ENCODE assay signal across 8 mouse cellular contexts in genomic region chr9:119893881-119894280, GRCm38 (mm10). TPM values are rescaled to one million over a fixed set of nuclear protein-coding genes. Genes with fewer than 3 reads are reported as not detected.
DNase-seq lines count a peak whose midpoint lies in the region; ATAC-seq and TF ChIP-seq lines count a peak whose summit lies in the region.

No protein-coding gene starts in this region.

- DNase-seq in heart, adult 18-20 months = no peak
- no peak for DNase-seq in liver, embryonic 13.5 days
- DNase-seq in left cerebral cortex, adult 9 months (ENCODE audit: low spot score in 2 of 2) = no peak
- no peak for DNase-seq in left cerebral cortex, postnatal 4 days
- DNase-seq in cerebellum, adult 11-12 months = no peak

- peaks cover 5 to 13% of the 10 kb centered on the region in 2 experiments for H3K4me1 ChIP-seq in heart, embryonic 14.5 days (ENCODE audit: control insufficient read depth in 2 of 2, insufficient read depth in 2 of 2, low read length in 2 of 2)
- H3K4me1 ChIP-seq in forebrain, embryonic 13.5 days = peaks cover 32% of the 10 kb centered on the region
- H3K4me1 ChIP-seq in liver, embryonic 13.5 days (replicated peaks) = peaks cover 32% of the 10 kb centered on the region

- no peak for TF ChIP-seq CTCF in C2C12 (IDR thresholded peaks at IDR 0.05; ENCODE audit: control insufficient read depth, insufficient read depth, insufficient read length)

- H3K36me3 ChIP-seq in heart, embryonic 14.5 days (ENCODE audit: control insufficient read depth, insufficient read depth, low read length) = no peaks in the 10 kb centered on the region
- H3K36me3 ChIP-seq in C2C12 (ENCODE audit: control insufficient read depth, insufficient read depth) = no peaks in the 10 kb centered on the region
- no peaks in the 10 kb centered on the region; the same call in 1 of the 2 replicates for H3K36me3 ChIP-seq in forebrain, embryonic 13.5 days (ENCODE audit: poor library complexity, severe bottlenecking)
- H3K36me3 ChIP-seq in liver, embryonic 13.5 days = no peaks in the 10 kb centered on the region

- 80% methylated on average over 5 of the region's 5 CpGs for WGBS in heart, embryonic 14.5 days
- 88% methylated on average over 5 of the region's 5 CpGs for WGBS in forebrain, embryonic 13.5 days
- WGBS in liver, embryonic 13.5 days (ENCODE audit: insufficient replicate concordance) = 83% methylated on average over 5 of the region's 5 CpGs

- H3K9ac ChIP-seq in heart, embryonic 14.5 days (ENCODE audit: low read length) = no peak overlapping the region; the same call in 1 of the 2 replicates
- no peak overlapping the region for H3K9ac ChIP-seq in forebrain, embryonic 13.5 days
- peak overlapping the region; percentile 72; the same call in 1 of the 2 replicates for H3K9ac ChIP-seq in liver, embryonic 13.5 days

- H3K79me2 ChIP-seq in C2C12 (ENCODE audit: control insufficient read depth, insufficient read depth) = peaks cover 40% of the 10 kb centered on the region

- no peak overlapping the region for H3K4me3 ChIP-seq in heart, embryonic 14.5 days (ENCODE audit: control insufficient read depth in 1 of 2, insufficient read depth in 1 of 2, low read depth in 1 of 2, low read length in 2 of 2)
- H3K4me3 ChIP-seq in C2C12 (ENCODE audit: insufficient read depth, poor library complexity, severe bottlenecking) = peak overlapping the region; percentile 64
- H3K4me3 ChIP-seq in forebrain, embryonic 13.5 days = no peak overlapping the region; the same call in 1 of the 2 replicates
- peak overlapping the region; percentile 97; the same call in 1 of the 2 replicates for H3K4me3 ChIP-seq in liver, embryonic 13.5 days (replicated peaks)

- no peaks in the 10 kb centered on the region for H3K9me3 ChIP-seq in heart, embryonic 14.5 days (ENCODE audit: control insufficient read depth, low read length)
- H3K9me3 ChIP-seq in forebrain, embryonic 13.5 days (replicated peaks) = no peaks in the 10 kb centered on the region
- no peaks in the 10 kb centered on the region for H3K9me3 ChIP-seq in liver, embryonic 13.5 days (replicated peaks)

- H3K27me3 ChIP-seq in heart, embryonic 14.5 days (ENCODE audit: control insufficient read depth, insufficient read depth, low read length) = no peaks in the 10 kb centered on the region
- no peaks in the 10 kb centered on the region for H3K27me3 ChIP-seq in C2C12 (ENCODE audit: control insufficient read depth, insufficient read depth, insufficient read length)
- H3K27me3 ChIP-seq in forebrain, embryonic 13.5 days = no peaks in the 10 kb centered on the region
- H3K27me3 ChIP-seq in liver, embryonic 13.5 days = no peaks in the 10 kb centered on the region

- no peak for ATAC-seq in heart, embryonic 14.5 days (ENCODE audit: insufficient number of reproducible peaks, insufficient read depth, low FRiP score, low read depth)
- no peak for ATAC-seq in forebrain, embryonic 13.5 days
- no peak for ATAC-seq in liver, embryonic 13.5 days (ENCODE audit: low read depth)

- intact Hi-C loops in left cerebral cortex, postnatal 4 days (cut with DNase I) = no loop called here

- H3K79me3 ChIP-seq in C2C12 (ENCODE audit: low read depth) = peaks cover 30% of the 10 kb centered on the region

- H3K27ac ChIP-seq in heart, embryonic 14.5 days (replicated peaks in 1 of 2; ENCODE audit: control insufficient read depth in 1 of 2, insufficient read depth in 1 of 2, low read depth in 2 of 2, low read length in 2 of 2) = no peak overlapping the region
- H3K27ac ChIP-seq in forebrain, embryonic 13.5 days = no peak overlapping the region
- no peak overlapping the region for H3K27ac ChIP-seq in liver, embryonic 13.5 days

- H3ac ChIP-seq in C2C12 (ENCODE audit: control insufficient read depth, insufficient read length, low read depth) = no peak overlapping the region

- H3K4me2 ChIP-seq in heart, embryonic 14.5 days (ENCODE audit: low read length) = peak overlapping the region; percentile 94
- peak overlapping the region; percentile 95 for H3K4me2 ChIP-seq in forebrain, embryonic 13.5 days
- peak overlapping the region; percentile 92 for H3K4me2 ChIP-seq in liver, embryonic 13.5 days

TF ChIP-seq in C2C12, 6 proteins besides CTCF, POLR2A, EP300 and RAD21:
- TF ChIP-seq MYOD1 (IDR thresholded peaks at IDR 0.05; ENCODE audit: control insufficient read depth, insufficient read length, low read depth) (no peak), MYOG (IDR thresholded peaks at IDR 0.05; ENCODE audit: control insufficient read depth, extremely low read depth, insufficient read length) (no peak)

RNA-seq across cellular contexts. Expression of gene Wdr48, which starts 0.8 kb away (rescaled TPM):
- polyA plus RNA-seq in heart, embryonic 14.5 days (2014; fragmentation: Nextera tagmentation; extraction: Ambion mirVana) = 36.1 and 38.9 TPM in 2 replicates
- 10 to 100 TPM; 20.8 to 30.4 TPM for total RNA-seq in heart, adult 18-20 months (2021)
- 16.8 TPM for polyA plus RNA-seq in C2C12 (2012; fragmentation: generic; extraction: Trizol)
- 67.7 and 76.8 TPM in 2 replicates for polyA plus RNA-seq in forebrain, embryonic 13.5 days (2015; fragmentation: Nextera tagmentation; extraction: Ambion mirVana)
- polyA plus RNA-seq in liver, embryonic 13.5 days (2015; fragmentation: Nextera tagmentation; extraction: Ambion mirVana) = 22.8 and 27.8 TPM in 2 replicates
- total RNA-seq in left cerebral cortex, postnatal 4 days (2021) = 10 to 100 TPM; 76.4 to 80.4 TPM

RNA-seq across cellular contexts. Expression of gene Gorasp1, which starts 43.5 kb away (rescaled TPM):
- polyA plus RNA-seq in heart, embryonic 14.5 days (2014; fragmentation: Nextera tagmentation; extraction: Ambion mirVana) = 19.5 and 23.2 TPM in 2 replicates
- 10 to 100 TPM; 31.8 to 35.8 TPM for total RNA-seq in heart, adult 18-20 months (2021)
- 11.0 TPM for polyA plus RNA-seq in C2C12 (2012; fragmentation: generic; extraction: Trizol)
- polyA plus RNA-seq in forebrain, embryonic 13.5 days (2015; fragmentation: Nextera tagmentation; extraction: Ambion mirVana) = 20.0 and 22.9 TPM in 2 replicates
- polyA plus RNA-seq in liver, embryonic 13.5 days (2015; fragmentation: Nextera tagmentation; extraction: Ambion mirVana) = 10.4 and 12.6 TPM in 2 replicates
- total RNA-seq in left cerebral cortex, postnatal 4 days (2021) = 10 to 100 TPM; 20.2 to 22.8 TPM

RNA-seq across cellular contexts. Expression of gene Ttc21a, which starts 43.5 kb away (rescaled TPM):
- polyA plus RNA-seq in heart, embryonic 14.5 days (2014; fragmentation: Nextera tagmentation; extraction: Ambion mirVana) = 0.07 and 0.49 TPM in 2 replicates
- under 1 TPM in 1 of 2 experiments, not detected in 1; 0.21 TPM for total RNA-seq in heart, adult 18-20 months (2021)
- polyA plus RNA-seq in C2C12 (2012; fragmentation: generic; extraction: Trizol) = 0.06 TPM
- 0.32 and 0.54 TPM in 2 replicates for polyA plus RNA-seq in forebrain, embryonic 13.5 days (2015; fragmentation: Nextera tagmentation; extraction: Ambion mirVana)
- polyA plus RNA-seq in liver, embryonic 13.5 days (2015; fragmentation: Nextera tagmentation; extraction: Ambion mirVana) = 0.08 and 0.09 TPM in 2 replicates
- 1 to 10 TPM; 1.4 to 1.5 TPM for total RNA-seq in left cerebral cortex, postnatal 4 days (2021)

Comparison
In these comparisons a context has a peak if more than half of its experiments do, and no peak if none do; other contexts are left out.
1. H3K4me3 ChIP-seq: peak in C2C12 (single experiment) and liver, embryonic 13.5 days (single experiment); none in heart, embryonic 14.5 days (0 of 2) and forebrain, embryonic 13.5 days (single experiment).
2. Peak in every context shown above with its lines, with median percentiles within 50 percentile points of each other: H3K4me2 ChIP-seq.